Mouse (Mus musculus): ENCODE data around the gene Cux1.

GRCm38 (mm10) chr5:136335681-136336080 lies 231.6 kb downstream of the Cux1 start:
- TF ChIP-seq CTCF (IDR thresholded peaks at IDR 0.05; ENCODE audit: insufficient read depth, low read depth, low read length) = no peak
- TF ChIP-seq POLR2A (IDR thresholded peaks at IDR 0.05; ENCODE audit: insufficient read depth, low read depth, low read length) = no peak

Data from olfactory bulb, adult 2 months (tissue).